Mouse (Mus musculus) intestine, postnatal 0 days (tissue): ENCODE measurements at regions not wholly inside any gene's neighbourhood (a gene's known extent, or its start where the extent isn't known, plus 50 kb on each side); places are given as distances from the start of the nearest gene placed in this dataset.

Source experiments
- ATAC-seq: fragments of 200-750 bp; cut with Nextera tagmentation; 2 replicates; pipeline ENCODE4 v1.8.0; 2017; ENCODE audit warnings: mild to moderate bottlenecking, moderate TSS enrichment, moderate library complexity
- H3K27ac ChIP-seq: fragments of 300-500 bp; sonication (generic); 2 replicates; pipeline ENCODE4 v1.5.1; 2014; ENCODE audit warnings: mild to moderate bottlenecking, low read depth, low read length, moderate library complexity
- H3K27me3 ChIP-seq: fragments of 300-500 bp; sonication (generic); replicated peaks from 2 replicates; pipeline ENCODE4 v1.6.1; 2014; ENCODE audit warnings: low read length, mixed read lengths; ENCODE audit not compliant: control insufficient read depth, insufficient read depth
- H3K36me3 ChIP-seq: fragments of 300-500 bp; sonication (generic); 2 replicates; pipeline ENCODE4 v1.6.1; 2014; ENCODE audit warnings: mild to moderate bottlenecking, moderate library complexity; ENCODE audit not compliant: control insufficient read depth, insufficient read depth
- H3K4me1 ChIP-seq: fragments of 300-500 bp; sonication (generic); replicated peaks from 2 replicates; pipeline ENCODE4 v1.6.1; 2014; ENCODE audit warnings: antibody characterized with exemption, low read length, mixed read lengths; ENCODE audit not compliant: control insufficient read depth, insufficient read depth
- H3K4me2 ChIP-seq: fragments of 300-500 bp; sonication (generic); replicated peaks from 2 replicates; pipeline ENCODE4 v1.6.1; 2014; ENCODE audit warnings: low read depth, mild to moderate bottlenecking, moderate library complexity
- H3K4me3 ChIP-seq: fragments of 300-500 bp; sonication (generic); 2 replicates; pipeline ENCODE4 v1.5.1; 2014; ENCODE audit warnings: low read depth, low read length
- H3K9ac ChIP-seq: fragments of 300-500 bp; sonication (generic); 2 replicates; pipeline ENCODE4 v1.6.1; 2014; ENCODE audit warnings: mild to moderate bottlenecking, low read depth, low read length
- H3K9me3 ChIP-seq: fragments of 300-500 bp; sonication (generic); 2 replicates; pipeline ENCODE4 v1.6.1; 2016; ENCODE audit warnings: mixed run types; ENCODE audit not compliant: control insufficient read depth
- CTCF ChIP-seq: sonication (generic); IDR thresholded peaks from 2 replicates; pipeline ENCODE4 v1.5.1; 2016; ENCODE audit warnings: low read depth, mild to moderate bottlenecking, control low read depth, antibody characterized with exemption, moderate library complexity
- WGBS: fragments of 180-500 bp; shearing (Covaris S2); extraction: QIAGEN DNeasy Blood & Tissue Kit; methylation state at CpG from one replicate; pipeline ENCODE4 v1.1.7; 2014; 5-methylcytosine and 5-hydroxymethylcytosine counted together

GRCm38 (mm10) chr3:35027898-35028297, 377.7 kb downstream of the Sox2 start:
- Histone ChIP-seq H3K27ac (no peak overlapping the region), H3K4me2 (no peak overlapping the region), H3K36me3 (no peaks in the 10 kb centered on the region), H3K9ac (no peak overlapping the region), H3K4me3 (no peak overlapping the region), H3K4me1 (no peaks in the 10 kb centered on the region), H3K27me3 (no peaks in the 10 kb centered on the region), H3K9me3 (no peaks in the 10 kb centered on the region)
- 13% methylated on average over 5 of the region's 5 CpGs for WGBS
- TF ChIP-seq CTCF, result no peak
- ATAC-seq, result no peak

- no peaks in the 10 kb centered on the region for H3K9me3 ChIP-seq
- no peak for ATAC-seq
- H3K4me2 ChIP-seq, result no peak overlapping the region
- TF ChIP-seq CTCF, result no peak
- H3K27ac ChIP-seq, result no peak overlapping the region
- H3K9ac ChIP-seq, result no peak overlapping the region
- no peaks in the 10 kb centered on the region for H3K4me1 ChIP-seq
- WGBS, result 87% methylated on average over 8 of the region's 8 CpGs
- H3K4me3 ChIP-seq, result no peak overlapping the region
- no peaks in the 10 kb centered on the region for H3K27me3 ChIP-seq
- H3K36me3 ChIP-seq, result no peaks in the 10 kb centered on the region
These were observed 379.7 kb downstream of the Sox2 start for GRCm38 (mm10) chr3:35029924-35030323.

GRCm38 (mm10) chr3:35033587-35033986, 383.4 kb downstream of the Sox2 start:
- no peak overlapping the region for H3K9ac ChIP-seq
- H3K27me3 ChIP-seq, result no peaks in the 10 kb centered on the region
- ATAC-seq, result no peak
- TF ChIP-seq CTCF, result no peak
- 68% methylated on average over 8 of the region's 8 CpGs for WGBS
- no peaks in the 10 kb centered on the region for H3K4me1 ChIP-seq
- H3K9me3 ChIP-seq, result no peaks in the 10 kb centered on the region
- H3K4me3 ChIP-seq, result no peak overlapping the region
- no peaks in the 10 kb centered on the region for H3K36me3 ChIP-seq
- H3K27ac ChIP-seq, result no peak overlapping the region
- no peak overlapping the region for H3K4me2 ChIP-seq

GRCm38 (mm10) chr3:35035234-35035633, 385.0 kb downstream of the Sox2 start:
- no peaks in the 10 kb centered on the region for H3K9me3 ChIP-seq
- 84% methylated on average over 7 of the region's 7 CpGs for whole genome bisulfite sequencing
- no peak overlapping the region for H3K27ac ChIP-seq

GRCm38 (mm10) chr3:35043705-35044104, 393.5 kb downstream of the Sox2 start:
- Histone ChIP-seq H3K27ac (no peak overlapping the region), H3K4me1 (no peaks in the 10 kb centered on the region), H3K27me3 (no peaks in the 10 kb centered on the region), H3K4me2 (no peak overlapping the region), H3K9ac (no peak overlapping the region), H3K4me3 (no peak overlapping the region), H3K36me3 (no peaks in the 10 kb centered on the region), H3K9me3 (no peaks in the 10 kb centered on the region)
- TF ChIP-seq CTCF, result no peak
- 57% methylated on average over 2 of the region's 2 CpGs for WGBS
- no peak for ATAC-seq

More at GRCm38 (mm10) chr3:35035234-35035633, 385.0 kb downstream of the Sox2 start:
- no peak for ATAC-seq
- no peak overlapping the region for H3K9ac ChIP-seq
- no peak overlapping the region for H3K4me3 ChIP-seq
- H3K4me1 ChIP-seq, result no peaks in the 10 kb centered on the region
- TF ChIP-seq CTCF, result no peak
- H3K36me3 ChIP-seq, result no peaks in the 10 kb centered on the region
- no peaks in the 10 kb centered on the region for H3K27me3 ChIP-seq
- no peak overlapping the region for H3K4me2 ChIP-seq

- TF ChIP-seq CTCF, result no peak
- H3K9ac ChIP-seq, result no peak overlapping the region
- H3K4me2 ChIP-seq, result no peak overlapping the region
- H3K27ac ChIP-seq, result no peak overlapping the region
- H3K36me3 ChIP-seq, result no peaks in the 10 kb centered on the region
- 67% methylated on average over 4 of the region's 4 CpGs for WGBS
- no peak overlapping the region for H3K4me3 ChIP-seq
- H3K9me3 ChIP-seq, result no peaks in the 10 kb centered on the region
- ATAC-seq, result no peak
- no peaks in the 10 kb centered on the region for H3K4me1 ChIP-seq
- no peaks in the 10 kb centered on the region for H3K27me3 ChIP-seq
These were observed 409.2 kb downstream of the Sox2 start for GRCm38 (mm10) chr3:35059438-35059837.

GRCm38 (mm10) chr3:35060042-35060441, 409.8 kb downstream of the Sox2 start:
- ATAC-seq, result no peak
- TF ChIP-seq CTCF, result no peak
- H3K4me1 ChIP-seq, result no peaks in the 10 kb centered on the region
- H3K27ac ChIP-seq, result no peak overlapping the region
- no peaks in the 10 kb centered on the region for H3K9me3 ChIP-seq
- H3K4me3 ChIP-seq, result no peak overlapping the region
- 34% methylated on average over 10 of the region's 10 CpGs for WGBS
- H3K9ac ChIP-seq, result no peak overlapping the region
- no peaks in the 10 kb centered on the region for H3K27me3 ChIP-seq
- H3K4me2 ChIP-seq, result no peak overlapping the region
- H3K36me3 ChIP-seq, result no peaks in the 10 kb centered on the region
